Mouse (Mus musculus): ENCODE results near the gene Rft1.

DNA sequence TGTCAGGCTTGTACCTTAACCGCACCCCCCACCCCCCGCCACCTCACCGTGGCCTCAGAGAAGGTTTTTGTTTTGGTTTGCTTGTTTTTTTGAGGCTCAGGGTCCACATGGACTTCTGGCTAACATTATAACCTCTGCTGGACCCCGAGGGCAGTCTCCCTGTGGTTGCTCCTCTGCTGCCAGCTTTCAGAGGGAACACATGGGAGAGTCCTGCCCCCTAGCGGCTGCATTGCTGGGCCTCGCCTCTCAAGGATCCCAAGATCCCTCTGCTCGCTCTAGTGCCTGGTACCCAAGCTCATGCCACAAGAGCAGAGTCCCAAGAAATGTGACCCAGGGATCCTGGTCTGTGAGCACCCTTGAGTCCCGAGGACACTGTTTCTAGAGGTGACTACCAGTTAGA is 45.5 kb downstream of the Rft1 start:
- peak; percentile 63; the same call in 1 of the 2 replicates for TF ChIP-seq CTCF (IDR thresholded peaks at IDR 0.05; ENCODE audit: low read depth, low read length)
- TF ChIP-seq POLR2A (IDR thresholded peaks at IDR 0.05; ENCODE audit: borderline replicate concordance, low read depth, low read length), result no peak
